Mouse (Mus musculus) spleen, adult 12 weeks (tissue): ENCODE measurements around the gene Alcam.

Experiments
- DNase-seq: peaks from one replicate; pipeline ENCODE4 v3.0.0; 2022; ENCODE audit warnings: low spot score

Alcam gene

GRCm38 (mm10) chr16:52250196-52250595 is 203.7 kb downstream of the Alcam start:
- DNase-seq: no peak

GRCm38 (mm10) chr16:52243421-52243973 is 210.4 kb downstream of the Alcam start:
- no peak for DNase-seq

GRCm38 (mm10) chr16:52242144-52242543 is 211.7 kb downstream of the Alcam start:
- DNase-seq: no peak

- no peak for DNase-seq
Observed at GRCm38 (mm10) chr16:52229930-52230329, 223.9 kb downstream of the Alcam start.

GRCm38 (mm10) chr16:52229446-52229845 is 224.4 kb downstream of the Alcam start:
- DNase-seq: no peak

GRCm38 (mm10) chr16:52222896-52223295 is 231.0 kb downstream of the Alcam start:
- DNase-seq: no peak

- no peak for DNase-seq
Observed at GRCm38 (mm10) chr16:52219069-52219468, 234.8 kb downstream of the Alcam start.

GRCm38 (mm10) chr16:52210844-52211606 is 242.8 kb downstream of the Alcam start:
- DNase-seq: no peak

GRCm38 (mm10) chr16:52200107-52200506 is 253.8 kb downstream of the Alcam start:
- DNase-seq: no peak
